Mouse (Mus musculus) v-Abl transformed pro-B cells (cell line): ENCODE measurements around the gene Snx27.

Experiments used
- in situ Hi-C, 2 experiments: fragments of 400-800 bp; cut with MboI; formaldehyde crosslinking; loops; one replicate each; pipeline ENCODE4 v1.15.1; 2025; ENCODE audit not compliant: unreplicated experiment in 2 of 2

Gene Snx27

DNA sequence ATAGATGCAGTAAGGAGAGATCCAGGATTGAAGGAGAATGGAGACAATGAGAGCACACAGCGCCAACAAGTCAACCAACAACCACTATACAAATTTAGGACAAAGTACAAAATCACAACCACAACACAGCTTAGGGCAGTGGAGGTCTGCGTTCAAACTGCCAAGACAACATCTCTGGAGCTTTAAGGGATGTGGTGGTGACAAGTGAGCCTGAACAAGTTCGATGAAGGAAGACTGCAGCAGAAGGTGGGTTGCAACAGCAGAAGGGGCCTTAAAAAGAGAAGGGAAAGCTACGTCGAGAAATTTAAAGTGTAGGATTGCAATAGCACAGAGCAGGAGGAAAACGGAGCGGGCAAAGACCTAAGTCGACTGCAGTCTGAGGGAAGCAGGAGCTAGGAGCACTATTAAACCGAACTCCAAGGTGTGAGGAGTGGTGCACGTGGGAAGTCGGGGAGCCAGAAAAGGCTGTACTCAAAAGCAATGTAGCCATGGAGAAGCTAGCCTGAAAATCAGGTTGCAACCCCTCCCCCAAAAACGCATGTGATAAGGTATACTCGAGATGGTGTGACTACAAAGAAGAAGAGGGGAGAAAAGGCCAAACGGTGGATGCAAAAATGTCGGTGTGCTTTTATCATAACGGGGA, 1.3 kb downstream of the Snx27 start:
- in situ Hi-C loops: no loop called here

DNA sequence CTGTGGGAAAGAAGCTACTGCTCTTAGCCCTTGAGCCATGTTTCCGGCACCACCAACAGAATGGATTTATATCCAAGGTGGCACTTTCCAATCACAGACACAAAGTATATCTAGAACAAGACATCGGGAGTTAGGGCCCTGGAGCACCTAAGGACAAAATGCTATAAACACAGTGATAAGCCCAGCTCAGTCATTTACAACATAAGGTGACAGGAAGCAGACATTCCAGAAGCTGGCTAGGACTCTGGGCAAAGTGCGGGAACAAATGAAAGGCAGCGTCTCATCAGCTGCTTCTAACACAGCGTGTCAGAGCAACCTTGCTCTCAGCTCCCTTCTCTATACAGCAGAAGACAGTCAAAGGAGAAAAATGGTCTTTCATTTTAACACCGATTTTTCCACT, 8.0 kb downstream of the Snx27 start:
- in situ Hi-C loops: no loop called here

DNA sequence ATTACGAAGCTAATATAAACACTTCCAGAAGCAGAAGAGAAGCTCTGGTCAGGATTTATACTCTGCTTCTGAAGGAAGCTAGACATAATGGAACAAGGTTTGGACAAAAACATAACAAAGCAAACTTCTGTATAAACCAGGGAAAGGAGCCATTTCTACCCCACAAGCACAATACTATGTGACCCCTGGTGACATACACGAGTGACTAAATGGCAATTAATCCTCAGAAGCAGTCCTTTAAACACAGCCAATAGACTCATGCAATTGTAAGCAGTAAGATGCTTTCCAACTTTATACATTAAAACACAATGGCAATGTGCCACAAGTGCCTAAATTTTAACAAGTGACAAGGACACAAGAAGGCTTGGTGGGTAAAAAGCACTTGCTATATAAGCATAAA, 15.3 kb downstream of the Snx27 start:
- in situ Hi-C loops: no loop called here

DNA sequence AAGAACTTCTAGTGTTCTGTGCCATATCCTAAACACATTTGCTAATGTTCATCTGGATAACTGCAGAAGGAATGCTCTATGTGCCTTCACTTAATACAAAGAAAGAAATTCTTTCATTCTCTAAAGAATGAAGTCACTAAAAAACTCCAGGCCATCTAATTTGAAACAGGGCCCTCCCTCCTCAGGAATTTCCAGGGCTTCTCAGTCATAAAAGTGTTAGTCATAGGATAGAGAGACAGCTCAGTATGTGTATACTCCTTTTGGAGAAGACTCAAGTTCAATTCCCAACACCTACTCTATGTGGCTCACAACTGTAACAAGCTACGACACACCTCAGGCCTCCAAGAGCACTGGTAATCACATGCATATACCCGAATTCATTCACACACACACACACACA, 17.0 kb downstream of the Snx27 start:
- in situ Hi-C loops: no loop called here

DNA sequence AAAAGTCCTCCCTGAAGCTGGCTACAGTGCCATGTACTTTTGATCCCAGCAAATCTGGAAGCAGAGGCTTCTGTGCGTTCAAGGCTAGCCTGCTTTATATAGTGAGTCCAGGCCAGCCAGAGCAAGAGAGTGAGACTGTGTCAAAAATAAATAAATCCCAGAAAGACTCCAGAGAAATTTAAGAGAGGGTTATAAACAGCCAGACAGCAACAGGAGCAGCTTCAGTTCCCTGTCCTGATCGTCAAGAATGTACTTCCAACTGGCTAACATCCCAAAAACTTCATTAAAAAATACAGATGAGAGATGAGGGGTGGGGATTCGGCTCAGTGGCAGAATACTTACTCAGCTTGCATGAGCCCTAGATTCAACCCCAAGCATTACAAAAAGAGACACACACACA, 17.4 kb downstream of the Snx27 start:
- in situ Hi-C loops: no loop called here

DNA sequence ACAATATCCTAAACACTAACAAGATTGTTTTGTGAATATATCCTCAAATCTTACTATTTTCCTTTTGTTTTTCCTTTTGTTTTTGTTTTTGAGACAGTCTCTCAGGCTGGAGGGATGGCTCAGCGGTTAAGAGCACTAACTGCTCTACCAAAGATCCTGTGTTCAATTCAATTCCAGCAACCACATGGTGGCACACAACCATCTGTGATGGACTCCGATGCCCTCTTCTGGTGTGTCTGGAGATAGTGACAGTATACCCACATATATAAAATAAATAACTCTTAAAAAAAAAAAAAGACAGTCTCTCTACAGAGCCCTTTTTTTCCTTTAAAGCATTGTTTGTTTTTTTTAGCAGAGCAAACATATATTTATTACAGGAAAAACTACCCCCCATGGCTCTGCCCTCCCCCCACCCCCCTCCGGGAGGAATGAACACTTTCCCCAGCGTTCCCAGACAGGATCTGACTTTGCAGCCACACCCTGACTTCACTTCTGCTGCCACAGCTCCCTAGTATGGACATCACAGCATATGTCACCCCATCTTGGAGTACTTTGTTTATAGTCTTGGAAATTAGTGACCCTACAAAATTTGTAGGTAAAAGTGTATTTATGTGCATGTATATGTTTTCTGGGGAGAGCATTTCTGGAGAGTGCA, 18.0 kb downstream of the Snx27 start:
- in situ Hi-C loops: no loop called here

DNA sequence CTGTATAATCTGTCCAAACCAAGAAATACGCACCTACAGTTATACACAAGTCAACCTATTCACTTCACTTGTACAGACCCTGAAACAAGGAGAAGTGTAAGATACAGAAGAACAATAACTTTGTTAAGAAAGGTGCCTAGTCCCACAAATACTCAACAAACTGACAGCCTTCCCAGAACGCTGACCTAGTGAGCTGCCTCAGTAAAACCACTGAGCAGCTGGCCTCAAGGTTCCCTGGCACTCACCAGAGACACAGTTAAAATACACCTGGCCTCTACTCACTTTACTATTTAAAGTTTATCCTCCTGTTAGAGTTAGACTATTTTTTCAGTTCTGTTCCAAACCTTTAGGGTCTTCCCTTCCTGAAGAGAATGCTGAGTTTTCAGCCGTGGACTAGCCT, 19.4 kb downstream of the Snx27 start:
- in situ Hi-C loops: no loop called here

DNA sequence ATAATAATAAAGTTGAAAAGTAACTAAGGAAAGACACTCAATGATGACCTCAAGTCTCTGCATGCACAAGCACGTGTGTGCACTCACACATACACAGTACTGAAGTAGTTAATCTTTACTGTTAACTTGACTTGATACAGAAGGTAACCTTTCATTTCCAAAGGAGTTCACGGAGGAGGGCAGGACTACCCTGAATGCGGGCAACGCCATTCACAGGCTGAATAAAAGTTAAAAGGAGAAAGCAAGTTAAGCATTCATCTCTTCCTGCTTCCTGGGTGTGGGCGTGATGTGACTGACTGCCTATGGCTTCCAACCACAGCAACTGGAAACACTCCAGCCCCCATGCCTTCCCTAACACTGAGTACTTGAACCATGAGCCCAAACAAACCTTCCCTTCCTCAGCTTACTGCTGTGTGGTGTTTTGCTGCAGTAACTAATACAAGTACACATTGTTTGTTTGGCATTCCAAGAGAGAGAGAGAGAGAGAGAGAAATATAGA, 22.5 kb downstream of the Snx27 start:
- in situ Hi-C loops: no loop called here

DNA sequence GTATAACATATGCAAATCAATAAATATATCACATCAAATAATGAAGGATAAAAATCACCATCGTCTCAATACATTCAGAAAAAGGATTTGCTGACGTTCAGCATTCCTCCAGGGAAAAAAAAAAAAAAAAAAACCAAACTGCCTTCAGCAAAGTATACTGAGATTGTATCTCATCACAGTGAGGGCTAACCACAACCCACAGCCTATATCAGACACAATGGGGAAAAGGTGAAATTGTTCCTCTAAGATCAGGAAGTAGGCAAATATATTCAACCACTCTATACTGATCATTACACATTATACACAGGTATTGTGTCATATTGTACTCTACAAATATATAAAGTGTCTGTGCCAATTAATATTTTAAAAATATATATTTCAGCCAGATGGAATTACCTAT, 33.5 kb downstream of the Snx27 start:
- in situ Hi-C loops: no loop called here

DNA sequence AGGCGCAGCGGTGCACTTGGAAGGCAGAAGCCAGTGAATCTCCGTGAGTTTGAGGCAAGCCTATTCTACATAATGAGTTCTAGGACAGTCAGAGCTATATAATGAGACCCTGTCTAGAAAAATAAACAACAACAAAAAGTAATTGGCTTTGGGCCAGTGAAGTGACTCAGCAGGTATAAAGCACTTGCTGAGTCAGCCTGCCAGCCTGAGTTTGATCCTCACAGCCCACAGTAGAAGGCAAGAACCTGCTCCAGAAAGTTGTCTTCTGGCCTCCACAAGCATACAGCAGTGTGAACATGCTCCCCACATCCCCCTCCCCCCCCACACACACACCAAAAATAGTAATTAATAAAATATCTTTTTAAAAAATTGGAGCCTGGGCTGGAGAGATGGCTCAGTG, 45.3 kb downstream of the Snx27 start:
- in situ Hi-C loops: no loop called here

DNA sequence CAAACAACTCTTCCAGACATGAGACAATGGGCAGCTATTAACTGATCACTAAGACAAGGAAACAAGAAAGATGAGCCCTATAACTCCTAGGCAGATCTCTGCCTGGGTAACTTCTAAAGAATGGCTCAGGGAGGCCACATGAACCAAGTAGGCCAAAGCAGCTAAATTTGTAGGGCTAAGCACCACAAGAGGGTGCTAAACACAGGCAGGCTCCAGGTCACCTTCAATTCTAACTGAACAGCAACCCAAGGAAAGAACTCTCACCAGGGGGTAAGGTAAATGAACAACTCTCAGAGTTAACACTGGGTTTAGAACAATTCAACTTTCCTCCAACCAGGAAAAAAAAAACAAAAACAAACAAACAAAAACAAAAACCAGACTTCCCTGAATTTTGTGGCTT, 48.5 kb downstream of the Snx27 start:
- in situ Hi-C loops: loop anchor here in 1 of 2 experiments (5.0 kb wide), 1 partner anchor 68 kb away; no protein-coding TSS in a partner anchor

DNA sequence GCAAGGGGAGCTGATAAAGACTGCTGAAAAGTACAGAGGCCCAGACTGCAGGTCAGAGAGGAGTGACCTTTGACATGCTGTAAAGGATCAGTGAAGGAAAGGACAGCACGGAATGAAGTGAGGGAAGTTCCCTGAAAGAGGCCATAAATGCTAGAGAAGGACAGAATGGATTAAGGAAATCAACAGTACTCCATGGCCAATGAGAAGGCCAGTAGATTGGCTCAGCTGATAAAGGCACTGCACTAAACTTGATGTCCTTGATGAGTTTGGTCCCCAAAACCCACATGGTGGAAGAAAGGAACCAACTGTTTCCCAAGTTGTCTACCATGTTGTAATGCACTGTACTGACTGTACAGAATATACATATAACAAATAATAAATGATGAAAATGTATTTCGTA, 55.8 kb downstream of the Snx27 start:
- in situ Hi-C loops: no loop called here

DNA sequence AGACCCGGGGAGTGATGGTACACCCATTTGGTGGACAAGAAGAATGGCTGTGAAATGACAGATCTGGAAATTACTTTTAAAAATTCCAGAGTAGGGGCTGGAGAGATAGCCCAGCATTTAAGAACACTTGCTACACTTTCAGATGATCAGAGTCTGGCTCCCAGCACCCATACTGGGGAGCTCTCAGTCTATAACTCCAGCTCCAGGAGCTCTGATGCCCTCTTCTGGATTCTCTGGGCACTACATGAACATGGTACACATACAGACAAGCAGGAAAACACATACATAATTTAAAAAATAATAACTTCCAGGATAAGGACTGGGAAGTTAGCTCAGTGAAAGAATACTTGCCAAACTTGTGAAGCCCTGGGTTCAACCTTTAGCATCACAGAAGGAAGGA, 75.9 kb downstream of the Snx27 start:
- in situ Hi-C loops: no loop called here

DNA sequence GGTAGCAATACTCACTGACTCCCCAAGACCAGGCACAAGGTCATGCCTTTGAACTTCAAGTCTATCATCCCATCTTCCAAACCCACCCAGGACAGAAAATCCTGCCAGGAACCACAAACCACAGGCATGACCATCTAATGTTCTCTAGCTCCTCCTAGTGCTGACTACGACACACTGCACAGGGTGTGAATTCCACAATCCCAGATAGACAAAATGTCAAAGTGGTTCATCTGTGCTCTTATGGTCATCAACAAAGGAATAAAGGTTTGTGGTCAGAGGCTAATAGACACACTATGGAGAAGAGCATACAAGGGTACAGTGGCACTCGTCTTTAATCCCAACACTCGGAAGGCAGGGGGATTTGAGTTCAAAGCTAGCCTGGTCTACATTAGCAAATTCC, 80.3 kb downstream of the Snx27 start:
- in situ Hi-C loops: no loop called here

DNA sequence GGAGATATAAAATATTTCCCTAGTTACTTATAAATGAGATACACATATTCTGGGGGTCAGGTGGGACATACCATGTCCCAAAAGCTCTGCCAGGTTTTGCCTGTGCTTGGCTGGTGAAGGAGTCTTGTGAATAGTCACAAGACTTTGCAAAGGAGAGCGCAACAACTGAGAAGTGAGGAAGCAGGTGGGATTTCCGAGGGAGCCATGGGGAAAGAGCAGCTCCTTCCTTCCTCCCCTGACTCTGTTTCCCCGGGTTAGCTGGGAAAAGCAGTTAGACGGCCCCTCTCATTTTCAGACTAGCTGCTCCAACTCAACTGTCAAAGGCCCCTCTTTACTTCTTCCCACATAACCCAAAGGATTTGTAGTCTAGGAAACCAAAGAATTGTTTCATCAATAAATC, 85.4 kb downstream of the Snx27 start:
- in situ Hi-C loops: no loop called here

DNA sequence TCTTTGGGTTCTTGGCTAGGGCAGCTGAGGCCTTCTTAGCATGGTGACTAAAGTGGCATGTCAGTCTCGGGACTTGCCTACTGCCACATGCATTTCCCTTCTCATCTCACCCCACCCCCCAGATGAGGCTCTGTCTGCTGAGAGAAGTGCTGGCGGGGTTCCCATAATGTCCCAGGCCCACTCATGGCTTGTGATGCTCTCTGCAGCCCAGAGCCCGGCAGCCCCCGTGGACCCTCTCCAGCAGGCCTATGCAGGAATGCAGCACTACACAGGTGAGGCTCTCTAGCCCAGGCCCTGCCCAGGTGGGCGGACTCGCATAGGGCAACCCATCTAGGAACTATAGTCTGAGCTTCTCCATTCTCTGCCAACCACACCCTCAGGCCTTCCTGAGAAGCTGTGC, 94.9 kb downstream of the Snx27 start:
- in situ Hi-C loops: no loop called here

DNA sequence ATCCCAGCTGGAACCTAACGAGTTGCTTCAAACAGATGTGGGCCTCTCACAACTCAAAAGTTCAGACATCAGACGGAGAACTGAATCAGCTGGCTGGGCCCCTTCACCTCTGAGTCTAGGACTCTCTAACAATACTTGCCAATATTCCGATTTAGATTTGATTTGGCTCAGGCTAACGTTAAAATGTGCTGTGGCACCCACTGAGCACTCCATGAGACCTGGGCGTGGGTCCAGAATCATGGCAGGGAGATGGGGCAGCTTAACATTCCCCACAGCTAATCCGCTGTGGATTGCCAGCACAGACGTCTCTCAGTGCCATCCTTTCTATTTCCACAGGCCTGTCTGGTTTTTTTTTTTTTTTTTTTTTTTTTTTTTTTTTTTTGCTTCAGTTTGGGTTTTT, 96.6 kb downstream of the Snx27 start:
- in situ Hi-C loops: no loop called here

DNA sequence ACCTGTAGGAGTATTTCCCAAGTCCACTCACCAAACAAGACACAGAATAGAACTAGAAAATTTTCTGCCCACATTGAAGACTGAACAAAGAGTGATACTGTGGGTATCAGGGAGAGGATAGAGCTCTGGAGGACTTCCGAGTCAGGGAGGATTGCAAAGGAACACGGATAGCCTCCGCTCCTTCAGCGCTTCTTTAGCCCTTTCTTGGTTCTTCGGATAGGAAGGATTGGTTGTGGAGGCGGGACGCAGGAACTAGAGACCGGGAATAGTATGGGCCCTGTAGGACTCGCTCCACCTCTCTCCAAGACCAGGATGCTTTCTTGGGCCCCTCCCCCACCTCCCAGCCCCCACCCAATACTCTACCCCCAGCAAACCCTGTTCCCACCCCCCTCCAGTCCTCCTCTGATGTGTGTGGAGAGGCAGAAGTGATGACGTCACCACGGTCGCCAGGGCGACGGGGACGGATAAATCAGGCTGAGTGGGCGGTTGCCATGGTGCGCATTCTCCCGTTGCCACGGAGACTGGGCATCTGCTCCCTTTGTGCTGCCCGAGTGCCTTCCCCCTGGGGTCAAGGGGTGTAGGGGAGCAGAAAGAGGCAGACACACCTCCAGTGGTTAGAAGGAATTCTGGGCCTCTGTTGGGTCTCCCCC, 98.6 kb downstream of the Snx27 start:
- in situ Hi-C loops: no loop called here

DNA sequence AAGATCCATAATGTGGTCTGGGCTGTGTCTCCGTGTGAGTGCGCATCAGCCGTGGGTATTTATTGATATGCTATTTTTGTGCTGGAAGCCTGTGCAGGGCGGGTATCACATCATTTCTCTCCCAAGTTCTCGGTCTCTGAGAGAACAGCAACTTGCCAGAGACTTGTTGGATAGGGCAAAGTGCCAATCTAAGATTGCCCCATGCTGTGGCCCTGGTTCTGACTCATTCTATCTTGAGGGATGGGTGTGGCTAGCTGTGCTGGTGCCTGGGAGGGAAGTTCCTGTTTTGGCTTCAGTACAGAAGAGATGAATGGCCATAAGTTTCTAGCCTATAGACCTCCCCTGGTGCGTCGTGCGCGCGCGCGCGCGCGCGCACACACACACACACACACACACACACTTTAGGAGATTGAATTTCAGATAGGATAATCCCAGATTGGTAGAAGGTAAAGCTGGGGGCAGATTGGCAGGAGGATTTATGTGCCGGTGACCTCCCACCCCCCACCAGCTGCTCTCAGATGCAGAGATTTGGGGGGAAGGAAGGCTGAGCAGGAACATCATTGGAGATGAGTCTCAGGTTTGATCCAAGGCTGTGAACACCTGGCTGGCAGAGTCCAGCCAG, 99.6 kb downstream of the Snx27 start:
- in situ Hi-C loops: no loop called here

DNA sequence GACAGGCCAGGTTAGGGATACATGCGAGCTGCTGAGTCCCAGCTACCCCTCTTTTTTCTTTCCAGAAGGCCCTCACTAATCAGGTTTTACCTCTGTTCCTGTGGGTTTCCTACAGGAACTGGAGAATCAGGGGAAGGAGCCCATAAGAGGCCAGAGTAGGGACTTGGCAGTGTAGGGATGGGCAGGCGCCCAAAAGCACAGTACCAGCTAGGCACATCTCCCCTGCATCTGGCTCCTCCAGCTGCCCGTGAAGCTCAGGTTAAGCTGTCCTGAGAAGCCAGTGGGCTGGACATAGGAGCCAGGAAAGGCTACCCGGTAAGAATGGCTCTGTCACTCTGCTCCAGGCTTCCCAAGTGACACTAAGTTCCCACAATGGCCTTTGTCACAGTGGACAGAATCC, 101.1 kb downstream of the Snx27 start:
- in situ Hi-C loops: no loop called here

DNA sequence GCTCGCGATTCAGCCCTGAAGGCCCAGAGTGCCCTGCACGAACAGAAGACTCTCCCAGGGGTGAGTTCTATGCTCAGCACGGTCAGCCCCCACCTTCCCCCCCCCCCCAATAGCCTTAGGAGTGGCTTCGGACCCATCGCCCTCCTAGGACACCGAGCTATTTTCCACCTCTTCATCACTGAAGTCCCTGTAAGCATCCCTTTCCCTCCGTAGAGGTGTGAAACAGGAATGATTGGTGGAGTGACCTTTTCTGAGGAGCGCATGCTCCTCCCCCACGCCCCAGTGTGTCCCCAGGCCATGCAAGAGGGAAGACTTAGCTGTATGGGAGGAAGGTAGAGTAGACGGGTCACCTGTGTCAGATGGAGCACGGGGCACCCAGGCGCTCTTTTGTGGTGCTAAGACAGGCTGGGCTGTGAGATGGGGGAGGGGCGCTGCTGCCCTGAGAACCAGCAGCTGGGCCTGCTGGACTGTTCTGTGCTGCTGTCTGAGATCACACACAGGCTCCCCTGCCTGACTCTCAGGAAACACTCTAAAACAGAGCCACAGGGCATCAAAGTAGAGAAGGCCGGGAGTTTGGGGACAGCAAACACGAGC, 102.1 kb downstream of the Snx27 start, which contains the start of gene Riiad1:
Gene Riiad1 (minus strand): TSS at position 51 of the 594 bp plus-strand sequence.
- in situ Hi-C loops: no loop called here
